ENCODE assay signal across 15 mouse cellular contexts in genomic region chr16:38916885-38917284, GRCm38 (mm10). TPM values are rescaled to one million over a fixed set of nuclear protein-coding genes. Genes with fewer than 3 reads are reported as not detected.
DNase-seq lines count a peak whose midpoint lies in the region.
"Had no signal": no experiment of that assay in that cellular context is flagged by ENCODE, and none has a peak within 500 bp of the region (broad histone marks: within the 10 kb centered on the region; RNA-seq: fewer than 3 reads in every experiment).

No protein-coding gene starts in this region.

- DNase-seq in heart, adult 11 months = peak; percentile 56
- DNase-seq in heart, postnatal 10 days = no peak
- DNase-seq in layer of hippocampus, postnatal 36 days = peak; percentile 43 to 44
- no peak for DNase-seq in layer of hippocampus, postnatal 25 days (ENCODE audit: extremely low spot score in 1 of 2, low spot score in 1 of 2)
- peak; percentile 16 for DNase-seq in right cerebral cortex, postnatal 25 days
- DNase-seq in right cerebral cortex, postnatal 14 days = no peak
- DNase-seq in lung, adult 18-20 months = no peak
- DNase-seq: adrenal gland, adult 8-10 months; adrenal gland, postnatal 36 days; cerebellum, adult 9-10 months; cerebellum, postnatal 36 days; embryo, embryonic 11 days; gastrocnemius, adult 2 months; gastrocnemius, postnatal 25 days had no signal

- intact Hi-C loops in heart, postnatal 10 days (cut with DNase I) = no loop called here

RNA-seq across cellular contexts. Expression of gene Igsf11, which starts 24.4 kb away (rescaled TPM):
- under 1 TPM; 0.42 to 0.57 TPM for total RNA-seq in heart, postnatal 10 days (2021)
- total RNA-seq in layer of hippocampus, postnatal 36 days (2021) = 10 to 100 TPM; 43.9 to 46.8 TPM
- total RNA-seq in layer of hippocampus, postnatal 25 days (2021) = 10 to 100 TPM; 38.7 to 46.0 TPM
- total RNA-seq: granulocyte monocyte progenitor cell, adult 5-6 weeks had no signal

Comparison
In these comparisons a context has a peak if more than half of its experiments do, and no peak if none do; other contexts are left out.
1. DNase-seq: peak in heart, adult 11 months (single experiment), layer of hippocampus, postnatal 36 days (2 of 2) and right cerebral cortex, postnatal 25 days (single experiment); none in heart, postnatal 10 days (0 of 2), layer of hippocampus, postnatal 25 days (0 of 2), right cerebral cortex, postnatal 14 days (single experiment) and lung, adult 18-20 months (0 of 2).
2. RNA of gene Igsf11, which starts 24.4 kb away (total RNA-seq): 43.9 to 46.8 TPM in layer of hippocampus, postnatal 36 days and 38.7 to 46.0 TPM in layer of hippocampus, postnatal 25 days; 0.42 to 0.57 TPM in heart, postnatal 10 days; every median in the first group is over 10 times any median in the second.